Mouse (Mus musculus): ENCODE results near the gene Pilrb1. TPM values are rescaled to one million over a fixed set of nuclear protein-coding genes. Genes with fewer than 3 reads are reported as not detected.

The Pilrb1 gene
- polyA plus RNA-seq, 1 experiment from 2014 or later = 0.67 TPM

DNA sequence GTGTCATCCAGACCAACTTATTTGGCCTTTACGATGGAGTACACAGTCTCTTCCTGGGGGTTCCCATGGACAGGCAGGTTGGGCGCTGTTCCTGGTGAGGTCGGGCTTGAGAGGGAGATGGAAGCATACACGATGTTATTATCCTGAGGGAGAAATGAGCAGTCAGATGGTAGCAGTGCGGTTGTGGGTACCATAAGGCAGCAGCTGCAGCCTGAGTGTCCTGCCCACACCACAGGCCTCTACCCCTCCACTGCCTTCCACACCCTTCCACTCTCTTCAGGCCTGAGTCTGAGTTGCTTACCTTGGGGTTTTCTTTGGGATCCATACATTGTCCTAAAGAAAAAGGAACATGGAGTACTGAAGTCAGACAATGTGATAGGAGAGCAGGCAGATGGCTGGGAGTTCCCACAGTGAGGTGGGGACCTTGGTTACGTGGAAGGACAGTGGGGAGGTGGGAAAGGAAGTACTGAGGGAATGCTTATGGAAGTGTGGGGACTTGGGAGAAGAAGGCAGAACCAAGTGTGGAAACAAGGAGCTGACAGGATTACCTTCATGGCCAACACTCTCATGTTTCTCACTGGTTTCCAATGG, 34.4 kb downstream of the Pilrb1 start:
- no peaks in the 10 kb centered on the region for H3K36me3 ChIP-seq (ENCODE audit: control insufficient read depth, insufficient read depth, low read length)
- H3K9ac ChIP-seq (replicated peaks; ENCODE audit: low read depth, low read length) = no peak overlapping the region
- H3K4me3 ChIP-seq (ENCODE audit: low read depth, low read length) = no peak overlapping the region
- ATAC-seq (ENCODE audit: insufficient number of reproducible peaks, insufficient read depth, low FRiP score, low read depth) = no peak
- no peak overlapping the region for H3K27ac ChIP-seq (ENCODE audit: low read length)
- no peaks in the 10 kb centered on the region for H3K27me3 ChIP-seq (ENCODE audit: control insufficient read depth, insufficient read depth, low read length)
- no peak overlapping the region for H3K4me2 ChIP-seq (replicated peaks; ENCODE audit: low read depth, low read length)
- H3K4me1 ChIP-seq (ENCODE audit: control insufficient read depth, insufficient read depth, low read length) = no peaks in the 10 kb centered on the region
- no peaks in the 10 kb centered on the region for H3K9me3 ChIP-seq (ENCODE audit: control insufficient read depth, low read depth, low read length)
- 80% methylated on average over 6 of the region's 6 CpGs for WGBS

DNA sequence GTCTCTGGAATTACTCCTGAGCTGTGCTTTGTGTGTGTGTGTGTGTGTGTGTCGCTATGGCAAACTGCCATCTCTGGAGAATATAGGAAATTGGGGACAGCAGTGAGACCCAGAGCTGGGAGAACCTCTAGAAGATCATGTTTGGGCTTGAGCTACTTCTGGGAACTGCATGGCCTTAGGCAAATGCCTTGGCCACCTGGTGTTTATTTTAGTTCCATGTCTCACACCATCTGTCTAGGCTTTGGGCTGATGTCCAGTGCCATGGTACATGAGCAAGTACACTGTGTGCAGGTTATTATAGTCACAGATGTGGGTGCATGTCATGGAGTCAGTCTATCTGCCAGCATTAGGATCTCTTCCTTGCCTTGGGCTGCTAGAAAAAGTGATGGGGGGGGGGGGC, 35.3 kb downstream of the Pilrb1 start:
- Histone ChIP-seq H3K36me3 (ENCODE audit: control insufficient read depth, insufficient read depth, low read length) (no peaks in the 10 kb centered on the region), H3K9me3 (ENCODE audit: control insufficient read depth, low read depth, low read length) (no peaks in the 10 kb centered on the region), H3K4me1 (ENCODE audit: control insufficient read depth, insufficient read depth, low read length) (no peaks in the 10 kb centered on the region), H3K27me3 (ENCODE audit: control insufficient read depth, insufficient read depth, low read length) (no peaks in the 10 kb centered on the region), H3K4me2 (replicated peaks; ENCODE audit: low read depth, low read length) (no peak overlapping the region), H3K27ac (ENCODE audit: low read length) (no peak overlapping the region), H3K4me3 (ENCODE audit: low read depth, low read length) (no peak overlapping the region), H3K9ac (replicated peaks; ENCODE audit: low read depth, low read length) (no peak overlapping the region)
- ATAC-seq (ENCODE audit: insufficient number of reproducible peaks, insufficient read depth, low FRiP score, low read depth) = no peak
- WGBS = 82% methylated on average over 1 of the region's 1 CpGs

DNA sequence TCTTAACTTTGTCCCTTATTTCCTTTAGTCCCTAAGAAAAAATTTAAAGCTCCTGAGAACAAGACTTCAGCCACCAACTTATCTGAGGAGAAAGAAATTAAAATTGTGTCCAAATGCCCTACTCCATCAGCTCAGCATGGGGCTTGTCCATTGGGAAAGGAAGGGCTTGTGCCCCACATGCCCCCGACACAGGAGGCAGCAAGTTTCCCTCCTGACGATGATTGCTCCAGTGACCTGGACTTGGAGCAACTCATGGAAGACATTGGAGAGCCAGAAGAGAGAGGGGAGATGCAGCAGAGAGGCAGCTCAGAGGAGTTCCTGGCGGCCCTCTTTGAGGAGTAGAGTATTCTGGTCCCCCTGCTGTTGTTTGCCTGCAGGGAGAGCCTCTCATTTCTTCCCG, 35.8 kb downstream of the Pilrb1 start:
- Histone ChIP-seq H3K4me1 (ENCODE audit: control insufficient read depth, insufficient read depth, low read length) (no peaks in the 10 kb centered on the region), H3K4me2 (replicated peaks; ENCODE audit: low read depth, low read length) (no peak overlapping the region), H3K9me3 (ENCODE audit: control insufficient read depth, low read depth, low read length) (no peaks in the 10 kb centered on the region), H3K27ac (ENCODE audit: low read length) (no peak overlapping the region), H3K4me3 (ENCODE audit: low read depth, low read length) (no peak overlapping the region), H3K27me3 (ENCODE audit: control insufficient read depth, insufficient read depth, low read length) (no peaks in the 10 kb centered on the region), H3K36me3 (ENCODE audit: control insufficient read depth, insufficient read depth, low read length) (no peaks in the 10 kb centered on the region), H3K9ac (replicated peaks; ENCODE audit: low read depth, low read length) (no peak overlapping the region)
- WGBS = 64% methylated on average over 4 of the region's 4 CpGs
- no peak for ATAC-seq (ENCODE audit: insufficient number of reproducible peaks, insufficient read depth, low FRiP score, low read depth)

DNA sequence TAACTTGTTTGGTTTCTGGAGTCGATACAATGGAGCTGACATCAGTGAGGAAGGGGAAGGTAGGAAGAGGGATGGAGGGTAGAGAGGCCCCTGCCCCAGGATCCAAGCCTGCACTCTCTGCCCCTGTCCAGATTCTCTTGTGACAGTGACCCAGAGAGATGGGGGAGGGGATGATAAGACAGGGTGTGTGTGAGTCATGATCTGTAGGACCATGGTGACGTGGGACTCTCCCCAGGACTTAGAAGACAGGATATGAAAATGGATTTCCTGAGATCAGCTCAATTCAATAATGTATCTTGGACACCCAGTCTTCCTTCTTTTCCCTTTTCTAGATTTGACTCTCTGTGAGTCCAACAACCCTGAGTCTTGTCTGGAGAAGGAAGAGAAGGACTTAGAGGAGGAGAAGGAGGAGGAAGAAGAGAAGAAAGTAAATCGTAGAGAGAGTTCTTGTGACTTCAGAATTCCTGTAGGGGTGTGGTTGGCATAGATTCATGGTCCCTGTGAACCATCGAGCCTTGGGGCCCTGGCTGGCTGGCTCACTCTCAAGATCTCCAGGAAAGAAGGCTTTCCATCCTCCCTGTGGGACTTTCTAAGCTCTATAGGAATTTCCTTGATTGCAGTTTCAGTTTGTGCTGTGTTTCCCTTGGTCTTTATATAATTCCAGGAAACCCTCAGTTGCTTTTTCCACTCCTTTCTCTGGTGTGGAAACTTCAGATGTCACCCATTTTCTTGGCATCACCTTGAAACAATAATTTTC, 40.3 kb downstream of the Pilrb1 start:
- Histone ChIP-seq H3K4me1 (ENCODE audit: control insufficient read depth, insufficient read depth, low read length) (no peaks in the 10 kb centered on the region), H3K27ac (ENCODE audit: low read length) (no peak overlapping the region), H3K27me3 (ENCODE audit: control insufficient read depth, insufficient read depth, low read length) (no peaks in the 10 kb centered on the region), H3K4me2 (replicated peaks; ENCODE audit: low read depth, low read length) (no peak overlapping the region), H3K36me3 (ENCODE audit: control insufficient read depth, insufficient read depth, low read length) (no peaks in the 10 kb centered on the region), H3K9ac (replicated peaks; ENCODE audit: low read depth, low read length) (no peak overlapping the region), H3K4me3 (ENCODE audit: low read depth, low read length) (no peak overlapping the region), H3K9me3 (ENCODE audit: control insufficient read depth, low read depth, low read length) (no peaks in the 10 kb centered on the region)
- no peak for ATAC-seq (ENCODE audit: insufficient number of reproducible peaks, insufficient read depth, low FRiP score, low read depth)
- 68% methylated on average over 4 of the region's 4 CpGs for WGBS

DNA sequence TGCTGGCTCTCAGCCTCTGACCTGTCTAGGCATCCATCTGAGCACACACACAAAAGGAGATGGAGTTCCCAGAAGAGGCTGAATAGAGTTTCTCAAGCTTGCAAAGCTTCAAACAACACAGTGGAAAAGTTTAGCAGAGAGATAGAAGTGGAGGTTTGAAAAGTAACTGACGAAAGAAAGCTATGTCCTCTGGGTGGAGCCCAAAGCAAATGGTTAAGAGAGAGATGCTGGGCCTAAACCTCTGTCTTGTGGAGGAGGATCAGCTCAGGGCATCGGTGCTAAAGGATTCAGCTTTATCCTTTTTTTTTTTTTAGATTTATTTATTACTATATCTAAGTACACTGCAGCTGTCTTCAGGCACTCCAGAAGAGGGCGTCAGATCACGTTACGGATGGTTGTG, 49.6 kb downstream of the Pilrb1 start:
- ATAC-seq (ENCODE audit: insufficient number of reproducible peaks, insufficient read depth, low FRiP score, low read depth) = no peak
- Histone ChIP-seq H3K36me3 (ENCODE audit: control insufficient read depth, insufficient read depth, low read length) (no peaks in the 10 kb centered on the region), H3K9ac (replicated peaks; ENCODE audit: low read depth, low read length) (no peak overlapping the region), H3K27ac (ENCODE audit: low read length) (no peak overlapping the region), H3K4me2 (replicated peaks; ENCODE audit: low read depth, low read length) (no peak overlapping the region), H3K4me1 (ENCODE audit: control insufficient read depth, insufficient read depth, low read length) (no peaks in the 10 kb centered on the region), H3K9me3 (ENCODE audit: control insufficient read depth, low read depth, low read length) (no peaks in the 10 kb centered on the region), H3K4me3 (ENCODE audit: low read depth, low read length) (no peak overlapping the region), H3K27me3 (ENCODE audit: control insufficient read depth, insufficient read depth, low read length) (no peaks in the 10 kb centered on the region)
- 90% methylated on average over 5 of the region's 5 CpGs for WGBS

DNA sequence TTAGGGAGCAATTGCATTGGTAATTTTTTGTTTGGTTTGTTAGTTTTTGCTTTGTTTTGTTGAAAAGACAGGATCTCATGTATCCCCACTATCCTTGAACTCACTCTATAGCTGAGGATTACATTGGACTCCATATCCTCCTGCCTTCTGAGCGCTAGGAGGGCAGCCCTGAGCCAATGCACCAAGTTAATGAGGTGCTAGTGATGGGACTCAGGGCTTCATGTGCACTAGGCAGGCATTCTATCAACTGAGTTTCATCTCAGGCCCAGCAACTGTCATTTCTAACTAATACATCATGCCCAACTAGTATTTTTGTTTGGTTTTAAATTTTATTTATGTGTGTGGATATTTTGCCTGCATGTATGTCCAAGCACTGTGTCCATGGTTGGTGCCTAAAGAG, 51.7 kb downstream of the Pilrb1 start:
- H3K4me1 ChIP-seq (ENCODE audit: control insufficient read depth, insufficient read depth, low read length) = no peaks in the 10 kb centered on the region
- no peak for ATAC-seq (ENCODE audit: insufficient number of reproducible peaks, insufficient read depth, low FRiP score, low read depth)
- no peak overlapping the region for H3K9ac ChIP-seq (replicated peaks; ENCODE audit: low read depth, low read length)
- H3K4me3 ChIP-seq (ENCODE audit: low read depth, low read length) = no peak overlapping the region
- WGBS = 84% methylated on average over 1 of the region's 1 CpGs
- no peaks in the 10 kb centered on the region for H3K36me3 ChIP-seq (ENCODE audit: control insufficient read depth, insufficient read depth, low read length)
- H3K9me3 ChIP-seq (ENCODE audit: control insufficient read depth, low read depth, low read length) = no peaks in the 10 kb centered on the region
- H3K27me3 ChIP-seq (ENCODE audit: control insufficient read depth, insufficient read depth, low read length) = no peaks in the 10 kb centered on the region
- H3K27ac ChIP-seq (ENCODE audit: low read length) = no peak overlapping the region
- no peak overlapping the region for H3K4me2 ChIP-seq (replicated peaks; ENCODE audit: low read depth, low read length)

Other genes with a start within 250 kb of the Pilrb1 start
- gene Pcolce, start 244.3 kb downstream of the Pilrb1 start, polyA plus RNA-seq (2014; fragmentation: Nextera tagmentation; extraction: Ambion mirVana) = 143 and 145 TPM in 2 replicates
- 0.14 and 0.20 TPM in 2 replicates for gene Fbxo24, start 229.1 kb downstream of the Pilrb1 start, polyA plus RNA-seq (2014; fragmentation: Nextera tagmentation; extraction: Ambion mirVana)
- 37.1 and 39.2 TPM in 2 replicates for gene Lrch4, start 229.0 kb downstream of the Pilrb1 start, polyA plus RNA-seq (2014; fragmentation: Nextera tagmentation; extraction: Ambion mirVana)
- gene Gm20605, start 228.9 kb downstream of the Pilrb1 start, polyA plus RNA-seq (2014; fragmentation: Nextera tagmentation; extraction: Ambion mirVana) = 8.1 and 10.7 TPM in 2 replicates
- 9.8 and 9.9 TPM in 2 replicates for gene Sap25, start 216.8 kb downstream of the Pilrb1 start, polyA plus RNA-seq (2014; fragmentation: Nextera tagmentation; extraction: Ambion mirVana)
- gene Irs3, start 212.4 kb downstream of the Pilrb1 start, polyA plus RNA-seq (2014; fragmentation: Nextera tagmentation; extraction: Ambion mirVana) = 0.17 TPM in 1 of 2 replicates, not detected in the other
- 12.9 and 13.2 TPM in 2 replicates for gene Agfg2, start 173.4 kb downstream of the Pilrb1 start, polyA plus RNA-seq (2014; fragmentation: Nextera tagmentation; extraction: Ambion mirVana)
- 1.0 and 1.4 TPM in 2 replicates for gene Nyap1, start 116.5 kb downstream of the Pilrb1 start, polyA plus RNA-seq (2014; fragmentation: Nextera tagmentation; extraction: Ambion mirVana)
- gene Tsc22d4, start 112.4 kb downstream of the Pilrb1 start, polyA plus RNA-seq (2014; fragmentation: Nextera tagmentation; extraction: Ambion mirVana) = 118 and 132 TPM in 2 replicates
- gene Ppp1r35, start 79.3 kb downstream of the Pilrb1 start, polyA plus RNA-seq (2014; fragmentation: Nextera tagmentation; extraction: Ambion mirVana) = 32.7 and 38.1 TPM in 2 replicates
- gene Mepce, start 70.5 kb downstream of the Pilrb1 start, polyA plus RNA-seq (2014; fragmentation: Nextera tagmentation; extraction: Ambion mirVana) = 13.6 and 17.6 TPM in 2 replicates
- gene Zcwpw1, start 70.3 kb downstream of the Pilrb1 start, polyA plus RNA-seq (2014; fragmentation: Nextera tagmentation; extraction: Ambion mirVana) = 22.3 and 23.3 TPM in 2 replicates
- gene Pilra, start 21.8 kb downstream of the Pilrb1 start, polyA plus RNA-seq (2014; fragmentation: Nextera tagmentation; extraction: Ambion mirVana) = 1.4 and 1.9 TPM in 2 replicates
- 0.70 and 1.1 TPM in 2 replicates for gene Pilrb2, start 13.7 kb upstream of the Pilrb1 start, polyA plus RNA-seq (2014; fragmentation: Nextera tagmentation; extraction: Ambion mirVana)
- 6.2 TPM in 2 replicates for gene Cyp3a13, start 63.5 kb upstream of the Pilrb1 start, polyA plus RNA-seq (2014; fragmentation: Nextera tagmentation; extraction: Ambion mirVana)
- gene Gjc3, start 105.0 kb upstream of the Pilrb1 start, polyA plus RNA-seq (2014; fragmentation: Nextera tagmentation; extraction: Ambion mirVana) = 0.39 and 0.55 TPM in 2 replicates
- not detected in 2 replicates for gene Azgp1, start 123.4 kb upstream of the Pilrb1 start, polyA plus RNA-seq (2014; fragmentation: Nextera tagmentation; extraction: Ambion mirVana)
- not detected in 2 replicates for gene Smok3a, start 163.2 kb upstream of the Pilrb1 start, polyA plus RNA-seq (2014; fragmentation: Nextera tagmentation; extraction: Ambion mirVana)
- not detected in 2 replicates for gene Smok3b, start 163.3 kb upstream of the Pilrb1 start, polyA plus RNA-seq (2014; fragmentation: Nextera tagmentation; extraction: Ambion mirVana)
- gene Smok3c, start 195.1 kb upstream of the Pilrb1 start, polyA plus RNA-seq (2014; fragmentation: Nextera tagmentation; extraction: Ambion mirVana) = not detected in 2 replicates
- gene Zkscan1, start 227.0 kb upstream of the Pilrb1 start, polyA plus RNA-seq (2014; fragmentation: Nextera tagmentation; extraction: Ambion mirVana) = 27.7 and 28.0 TPM in 2 replicates